Mouse (Mus musculus) layer of hippocampus, postnatal 36 days (tissue): ENCODE results near the gene Ndel1. TPM values are rescaled to one million over a fixed set of nuclear protein-coding genes. Genes with fewer than 3 reads are reported as not detected.

ENCODE experiments used
- DNase-seq, 2 experiments: peaks; one replicate each; pipeline ENCODE4 v3.0.0; 2022
- total RNA-seq, 2 experiments: library from RNA; stranded (reverse); gene quantifications; 2 replicates each; pipeline ENCODE4 v1.2.3; 2021

The Ndel1 gene
- total RNA-seq, 2 experiments from 2014 or later: 90.5 to 93.2 TPM

DNA sequence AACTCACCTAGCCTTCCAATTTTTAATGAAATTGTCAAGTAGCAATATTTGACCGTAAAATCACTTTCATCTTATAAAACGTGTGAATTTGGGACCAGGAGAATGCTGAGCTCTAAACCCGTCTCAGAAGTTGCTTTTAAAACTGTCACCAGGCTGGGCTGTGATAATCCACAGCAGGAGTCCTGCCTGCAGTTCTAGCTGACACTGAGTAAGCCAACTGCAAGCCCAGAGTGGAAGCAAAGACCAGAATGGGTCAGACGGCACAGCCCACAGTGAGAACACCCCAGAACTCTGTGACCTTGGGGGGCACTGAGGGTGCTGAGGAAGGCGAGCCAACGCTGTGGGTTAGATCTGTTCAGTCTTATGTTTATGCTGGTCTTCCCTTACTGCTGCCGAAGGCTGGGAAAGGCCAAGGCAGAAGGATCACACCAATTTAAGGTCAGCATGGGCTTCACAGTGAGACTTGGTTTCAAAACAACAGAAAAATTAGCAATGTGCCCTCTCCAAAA lies 95.5 kb downstream of the Ndel1 start:
- no peak for DNase-seq

Other genes with a start within 250 kb of the Ndel1 start
- 100 to 1,000 TPM; 140 to 143 TPM for gene Myh10, start 180.3 kb downstream of the Ndel1 start, total RNA-seq
- not detected for gene Rnf222, start 16.7 kb upstream of the Ndel1 start, total RNA-seq
- gene Rpl26, start 29.7 kb upstream of the Ndel1 start, total RNA-seq: 100 to 1,000 TPM; 738 to 741 TPM
- gene Odf4, start 55.2 kb upstream of the Ndel1 start, total RNA-seq: not detected
- gene Arhgef15, start 85.6 kb upstream of the Ndel1 start, total RNA-seq: 10 to 100 TPM in 1 of 2 experiments, 1 to 10 TPM in 1; 7.4 to 10.5 TPM
- gene Slc25a35, start 96.3 kb upstream of the Ndel1 start, total RNA-seq: 1 to 10 TPM; 5.3 to 5.6 TPM
- 10 to 100 TPM; 17.6 to 19.7 TPM for gene Rangrf, start 103.3 kb upstream of the Ndel1 start, total RNA-seq
- 10 to 100 TPM; 22.8 to 28.9 TPM for gene Pfas, start 136.6 kb upstream of the Ndel1 start, total RNA-seq
- 10 to 100 TPM; 31.8 to 32.3 TPM for gene Ctc1, start 144.1 kb upstream of the Ndel1 start, total RNA-seq
- 1 to 10 TPM; 1.0 to 1.1 TPM for gene Aurkb, start 173.8 kb upstream of the Ndel1 start, total RNA-seq
- gene Borcs6, start 187.9 kb upstream of the Ndel1 start, total RNA-seq: 10 to 100 TPM; 27.8 to 30.4 TPM
- 10 to 100 TPM; 20.8 to 24.0 TPM for gene Tmem107, start 198.9 kb upstream of the Ndel1 start, total RNA-seq
- gene Vamp2, start 216.6 kb upstream of the Ndel1 start, total RNA-seq: 100 to 1,000 TPM; 962 to 984 TPM
- gene Per1, start 223.4 kb upstream of the Ndel1 start, total RNA-seq: 10 to 100 TPM; 78.2 to 92.8 TPM
- 1 to 10 TPM in 1 of 2 experiments, under 1 TPM in 1; 0.68 to 1.1 TPM for gene Hes7, start 248.5 kb upstream of the Ndel1 start, total RNA-seq